Mouse (Mus musculus) Patski (cell line): ENCODE results near the gene Fbxw7. TPM values are rescaled to one million over a fixed set of nuclear protein-coding genes. Genes with fewer than 3 reads are reported as not detected.

Experiments used
- ATAC-seq: fragments of 100-300 bp; one replicate; pipeline ENCODE4 v1.8.0; 2021
- CTCF ChIA-PET: fragments of 350-600 bp; sonication (Branson Sonifier 250); formaldehyde crosslinking; loops from one replicate; lab custom pipeline; 2022; ENCODE audit warnings: inconsistent platforms; lab: Charles Lee
- POLR2A ChIA-PET: fragments of 350-600 bp; sonication (Branson Sonifier 250); formaldehyde crosslinking; loops from one replicate; lab custom pipeline; 2022; ENCODE audit warnings: antibody characterized with exemption, inconsistent platforms; lab: Charles Lee
- DNase-seq: peaks from one replicate; pipeline ENCODE4 v3.0.0-alpha.2; 2011; ENCODE audit warnings: low read depth, low spot score
- H3K27me3 ChIP-seq: fragments of 371-371 bp; one replicate; pipeline ENCODE4 v1.5.1; 2021
- CTCF ChIP-seq: fragments of 100-300 bp; IDR thresholded peaks from one replicate; pipeline ENCODE4 v1.5.1; 2021
- in situ Hi-C: fragments of 300-500 bp; cut with MboI; formaldehyde crosslinking; loops from 3 replicates; pipeline ENCODE4 v1.11.1; 2018; ENCODE audit warnings: low pct_unique_long_range_greater_than_20kb, mixed read lengths
- polyA plus RNA-seq: library from polyadenylated mRNA; unstranded; gene quantifications from one replicate; pipeline ENCODE4 v1.2.3, GENCODE M21; 2021

Gene Fbxw7
- polyA plus RNA-seq, 1 experiment from 2014 or later, result 23.5 TPM

DNA sequence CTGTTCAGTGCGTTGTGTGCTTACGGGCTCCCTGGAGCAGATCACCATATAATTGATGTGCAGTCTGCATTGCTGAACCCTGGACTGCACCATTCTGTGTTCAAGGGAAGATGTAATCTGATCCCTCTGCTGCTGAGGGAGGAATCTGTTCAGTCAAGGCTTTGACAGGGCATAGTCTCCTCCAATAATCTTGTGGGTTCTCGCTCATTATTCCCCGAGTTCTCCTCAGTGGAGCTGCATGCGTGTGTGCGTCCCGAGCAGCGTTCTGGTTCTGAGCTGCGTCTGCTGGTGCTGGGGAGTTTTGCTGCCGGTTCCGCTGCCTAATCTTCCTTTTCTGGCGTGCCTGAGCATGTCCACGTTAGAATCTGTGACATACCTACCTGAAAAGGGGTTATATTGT, 137.1 kb downstream of the Fbxw7 start:
- peak; percentile 97 for ATAC-seq
- POLR2A ChIA-PET, result interaction anchor here (0.6 kb wide), 2 partner anchors 638 to 1347 kb away, joined by 3 to 5 read pairs; no protein-coding TSS in a partner anchor
- H3K27me3 ChIP-seq, result no peaks in the 10 kb centered on the region
- CTCF ChIA-PET, result interaction anchor here (1.0 to 1.6 kb wide), 5 partner anchors 10 to 79 kb away, joined by 3 to 7 read pairs (median 4); no protein-coding TSS in a partner anchor
- TF ChIP-seq CTCF, result no peak
- DNase-seq, result peak; percentile 74
- in situ Hi-C loops, result no loop called here

GRCm38 (mm10) chr3:84952585-84953187, 137.6 kb downstream of the Fbxw7 start:
- DNase-seq (no peak), ATAC-seq (no peak)
- in situ Hi-C loops, result no loop called here
- no peaks in the 10 kb centered on the region for H3K27me3 ChIP-seq
- CTCF ChIA-PET, result interaction anchor here (1.0 to 1.8 kb wide), 6 partner anchors 9 to 616 kb away, joined by 3 to 7 read pairs (median 4); no protein-coding TSS in a partner anchor
- POLR2A ChIA-PET, result interaction anchor here (0.6 to 1.0 kb wide), 3 partner anchors 18 to 1346 kb away, joined by 3 to 5 read pairs (median 3); no protein-coding TSS in a partner anchor
- TF ChIP-seq CTCF, result no peak

GRCm38 (mm10) chr3:84955011-84955775, 140.1 kb downstream of the Fbxw7 start:
- TF ChIP-seq CTCF, result no peak
- CTCF ChIA-PET, result interaction anchor here (0.6 kb wide), 1 partner anchor 86 kb away, joined by 3 read pairs; no protein-coding TSS in a partner anchor
- in situ Hi-C loops, result no loop called here
- ATAC-seq, result no peak
- POLR2A ChIA-PET, result no interaction called here
- no peaks in the 10 kb centered on the region for H3K27me3 ChIP-seq
- DNase-seq, result no peak

DNA sequence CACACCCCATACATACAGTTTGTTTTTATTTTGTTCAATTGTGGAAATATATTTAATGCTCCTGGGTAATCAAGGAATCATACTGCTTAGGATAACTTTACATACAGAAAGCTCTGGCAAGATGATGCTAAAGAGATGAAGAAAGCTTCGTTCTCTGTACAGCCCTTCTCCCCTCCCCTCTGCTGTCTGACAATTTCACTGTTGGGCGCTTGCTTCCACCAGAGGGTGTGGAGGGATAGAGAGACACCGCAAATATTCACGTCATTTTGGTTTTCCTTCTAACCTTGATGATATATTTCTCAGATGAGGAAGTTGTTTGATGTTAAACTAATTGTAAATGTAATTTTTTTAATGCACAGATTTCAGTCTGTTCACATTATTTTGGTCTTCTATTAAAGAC, 140.8 kb downstream of the Fbxw7 start:
- no peaks in the 10 kb centered on the region for H3K27me3 ChIP-seq
- ATAC-seq, result no peak
- no peak for DNase-seq
- in situ Hi-C loops, result no loop called here
- TF ChIP-seq CTCF, result no peak
- ChIA-PET CTCF (no interaction called here), POLR2A (no interaction called here)

DNA sequence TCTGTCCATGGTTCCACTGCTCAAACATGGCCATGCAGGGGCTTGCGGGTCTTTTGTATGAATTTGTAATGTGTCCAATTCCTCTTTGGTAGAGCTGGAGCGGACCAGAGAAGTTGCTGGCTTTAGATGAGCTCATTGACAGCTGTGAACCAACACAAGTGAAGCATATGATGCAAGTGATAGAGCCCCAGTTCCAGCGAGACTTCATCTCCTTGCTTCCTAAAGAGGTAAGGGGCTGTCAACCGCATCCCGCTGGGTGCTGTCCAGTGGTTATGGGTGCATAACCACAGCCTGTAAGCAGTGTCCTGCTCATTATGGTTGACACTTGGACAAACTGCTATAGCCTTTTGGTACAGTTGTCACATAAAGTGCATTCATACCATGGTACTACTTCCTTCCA, 150.1 kb downstream of the Fbxw7 start:
- POLR2A ChIA-PET, result no interaction called here
- no peaks in the 10 kb centered on the region for H3K27me3 ChIP-seq
- TF ChIP-seq CTCF, result no peak
- ATAC-seq (no peak), DNase-seq (no peak)
- CTCF ChIA-PET, result no interaction called here
- in situ Hi-C loops, result no loop called here

GRCm38 (mm10) chr3:84967364-84967763, 152.3 kb downstream of the Fbxw7 start:
- CTCF ChIA-PET, result no interaction called here
- POLR2A ChIA-PET, result no interaction called here
- DNase-seq (no peak), ATAC-seq (no peak)
- in situ Hi-C loops, result no loop called here
- TF ChIP-seq CTCF, result no peak
- no peaks in the 10 kb centered on the region for H3K27me3 ChIP-seq

GRCm38 (mm10) chr3:84971561-84971960, 156.5 kb downstream of the Fbxw7 start:
- TF ChIP-seq CTCF, result no peak
- in situ Hi-C loops, result no loop called here
- CTCF ChIA-PET, result interaction anchor here (0.9 to 1.6 kb wide), 5 partner anchors 10 to 18 kb away, joined by 3 to 6 read pairs (median 5); no protein-coding TSS in a partner anchor
- H3K27me3 ChIP-seq, result no peaks in the 10 kb centered on the region
- no peak for ATAC-seq
- DNase-seq, result no peak
- POLR2A ChIA-PET, result no interaction called here

GRCm38 (mm10) chr3:84972881-84973280, 157.8 kb downstream of the Fbxw7 start:
- ChIA-PET CTCF (interaction anchor here (1.0 kb wide), 1 partner anchor 11 kb away, joined by 3 read pairs; no protein-coding TSS in a partner anchor), POLR2A (interaction anchor here (0.5 kb wide), 1 partner anchor 313 kb away, joined by 6 read pairs; no protein-coding TSS in a partner anchor)
- ATAC-seq, result no peak
- TF ChIP-seq CTCF, result no peak
- no peaks in the 10 kb centered on the region for H3K27me3 ChIP-seq
- in situ Hi-C loops, result no loop called here
- DNase-seq, result no peak

- H3K27me3 ChIP-seq, result no peaks in the 10 kb centered on the region
- in situ Hi-C loops, result no loop called here
- ChIA-PET CTCF (interaction anchor here (1.0 kb wide), 1 partner anchor 10 kb away, joined by 3 read pairs; no protein-coding TSS in a partner anchor), POLR2A (no interaction called here)
- ATAC-seq (no peak), DNase-seq (no peak)
- no peak for TF ChIP-seq CTCF
Measured at GRCm38 (mm10) chr3:84974193-84974592, 159.1 kb downstream of the Fbxw7 start.

DNA sequence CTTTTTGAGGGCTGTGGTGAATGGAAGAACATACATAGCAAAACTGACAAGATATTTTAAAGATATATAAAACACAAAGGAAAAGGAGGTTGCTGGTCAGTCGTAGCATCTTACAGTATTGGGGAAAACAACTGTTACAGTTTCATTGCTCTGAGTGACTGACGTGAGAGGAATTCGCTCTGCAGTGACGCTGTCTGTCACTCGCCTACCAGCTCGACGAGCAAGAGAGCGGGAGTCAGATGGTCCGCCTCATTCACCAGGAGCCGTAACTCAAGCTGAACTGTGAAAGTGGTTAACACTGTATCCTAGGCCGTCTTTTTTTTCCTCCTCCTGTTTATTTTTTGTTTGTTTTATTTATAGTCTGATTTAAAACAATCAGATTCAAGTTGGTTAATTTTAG, 163.6 kb downstream of the Fbxw7 start:
- POLR2A ChIA-PET, result interaction anchor here (1.1 kb wide), 1 partner anchor 36 kb away, joined by 3 read pairs; no protein-coding TSS in a partner anchor
- DNase-seq (no peak), ATAC-seq (no peak)
- no peaks in the 10 kb centered on the region for H3K27me3 ChIP-seq
- in situ Hi-C loops, result no loop called here
- TF ChIP-seq CTCF, result no peak
- CTCF ChIA-PET, result interaction anchor here (1.0 to 1.3 kb wide), 2 partner anchors 24 to 30 kb away, joined by 3 read pairs; no protein-coding TSS in a partner anchor
